Mouse (Mus musculus) urinary bladder, postnatal 25 days (tissue): ENCODE measurements around the gene Tbrg4.

Experiments used
- DNase-seq: peaks from one replicate; pipeline ENCODE4 v3.0.0; 2022; ENCODE audit warnings: low spot score

The Tbrg4 gene

DNA sequence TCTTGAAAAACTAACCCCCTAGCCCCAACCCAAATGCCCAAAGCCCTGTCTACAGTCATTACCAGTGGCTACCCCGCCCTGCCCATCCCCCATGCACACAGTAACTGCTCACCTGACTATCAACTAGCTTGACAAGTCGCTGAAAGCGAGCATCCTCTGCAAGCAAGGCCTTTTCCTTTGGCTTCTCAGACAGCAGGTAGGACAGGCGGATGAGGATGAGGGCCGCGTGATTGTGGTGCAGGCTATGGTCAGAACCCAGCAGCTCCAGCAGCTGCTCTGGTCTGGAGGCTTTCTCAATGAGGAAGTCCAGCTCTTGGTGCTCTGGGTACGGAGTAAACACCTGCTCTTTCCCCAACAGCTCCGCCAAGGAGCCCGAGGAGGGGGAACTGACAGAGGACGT, 2.2 kb downstream of the Tbrg4 start:
- no peak for DNase-seq

DNA sequence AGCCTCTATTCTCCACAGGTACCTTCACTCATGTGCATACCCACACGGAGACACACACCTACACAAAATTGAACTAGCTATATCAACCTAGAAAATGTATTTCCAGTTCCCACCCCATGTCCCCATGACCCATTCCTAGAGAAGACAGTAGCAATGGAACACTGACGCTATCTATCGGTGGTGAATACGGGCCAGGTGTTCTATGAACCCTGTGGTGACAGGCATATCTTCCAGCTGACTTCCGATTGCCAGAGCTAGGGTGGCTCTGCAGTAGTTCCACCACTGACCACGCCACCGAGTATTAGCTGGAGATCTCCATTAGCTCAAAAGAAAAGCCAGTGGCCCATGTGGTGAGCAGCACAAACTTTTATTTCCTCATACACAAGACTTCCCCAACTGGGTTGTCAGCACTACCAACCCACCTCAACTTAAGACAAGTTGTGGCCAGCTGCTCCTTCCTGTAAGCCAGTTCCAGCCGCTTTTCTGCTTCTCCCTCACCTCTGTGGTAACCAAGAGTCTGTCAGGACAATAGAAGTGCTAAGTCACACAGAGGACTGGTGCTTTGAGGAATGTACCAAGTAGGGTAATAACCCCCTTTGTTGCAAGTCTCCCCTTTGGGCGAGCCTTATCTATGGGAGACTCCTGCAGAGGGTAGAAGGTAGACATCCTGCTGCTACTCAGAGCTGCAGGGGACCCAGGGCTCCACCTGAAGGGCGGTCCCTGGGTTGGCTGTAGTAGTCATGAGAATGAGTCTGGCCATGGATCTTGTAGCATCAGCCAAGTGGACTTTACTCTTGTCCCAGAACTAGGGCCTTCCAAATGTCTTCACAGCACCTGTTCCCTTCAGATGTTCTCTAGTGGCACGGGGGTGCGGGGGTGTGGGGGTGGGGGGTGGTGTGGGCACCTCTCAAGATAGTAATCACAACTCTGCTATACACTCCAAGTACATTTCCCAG, 10.3 kb downstream of the Tbrg4 start:
- DNase-seq: no peak

DNA sequence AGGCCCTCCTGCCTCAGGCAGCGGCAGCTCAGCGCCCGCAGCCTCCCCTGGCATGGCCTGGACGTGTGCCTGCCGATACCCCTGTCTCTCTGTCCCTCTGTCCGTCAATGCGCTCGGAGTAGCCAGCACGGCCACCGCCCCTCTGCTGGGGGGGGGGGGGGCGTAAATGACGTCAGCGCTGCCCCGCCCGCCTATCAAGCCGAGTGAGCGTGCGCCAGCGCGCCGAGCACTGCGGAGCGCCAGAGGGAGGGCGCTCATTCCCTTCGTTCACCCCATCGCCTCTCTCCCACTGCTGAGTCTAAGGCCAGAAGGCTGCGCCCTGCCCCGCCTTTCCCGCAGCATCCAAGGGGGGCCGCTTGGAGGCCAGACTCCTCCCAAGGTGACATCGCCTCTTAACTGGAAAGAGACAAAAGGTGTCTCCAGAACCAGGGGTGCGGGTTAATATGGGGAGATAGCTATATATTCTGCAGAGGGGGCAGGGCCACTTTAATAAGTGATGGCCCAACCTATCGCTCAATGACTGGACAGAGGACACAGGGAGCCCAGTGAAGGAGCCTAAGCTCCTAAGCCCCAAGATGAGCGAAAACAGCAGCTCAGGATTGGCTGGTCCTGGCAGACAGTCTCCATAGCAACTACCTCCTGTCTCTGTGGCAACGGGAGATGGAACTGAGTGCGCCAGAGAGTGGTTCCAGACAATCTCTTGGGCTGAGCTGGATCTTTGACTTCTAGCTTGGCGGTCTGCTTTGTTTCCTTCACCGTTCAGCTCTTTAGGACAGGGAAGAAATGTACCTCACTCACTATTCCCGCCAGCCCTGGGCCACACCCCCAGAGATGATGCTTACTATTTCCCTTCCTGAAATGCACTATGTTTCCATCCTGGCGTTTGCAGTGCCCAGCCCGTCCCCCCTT, 20.1 kb downstream of the Tbrg4 start, which contains the start of gene Nacad:
TSS of gene Nacad (minus strand) at position 563 of the 909 bp plus-strand sequence.
- no peak for DNase-seq

DNA sequence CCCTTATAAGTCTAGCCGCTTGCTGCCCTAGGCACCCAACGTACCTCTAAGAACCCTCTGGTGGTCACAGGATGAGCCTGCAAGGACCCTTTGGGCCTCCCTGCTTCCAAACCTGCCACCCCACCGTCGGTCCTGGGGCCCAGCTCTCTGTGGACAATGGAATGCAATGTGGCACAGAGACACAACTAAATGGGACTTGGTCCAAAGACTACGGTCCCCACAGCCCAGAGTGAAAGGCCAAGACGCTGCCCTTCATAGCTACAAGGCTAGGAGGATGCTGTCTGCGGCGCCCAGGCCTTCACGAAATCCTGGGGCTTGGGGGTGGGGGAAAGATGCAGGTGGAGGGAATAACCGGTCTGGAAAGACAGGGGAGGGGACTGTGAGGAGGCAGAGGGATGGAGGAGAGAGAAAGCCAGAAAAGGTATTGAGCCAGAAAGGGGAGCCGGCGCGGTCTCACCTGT, 20.8 kb downstream of the Tbrg4 start:
- DNase-seq: no peak

DNA sequence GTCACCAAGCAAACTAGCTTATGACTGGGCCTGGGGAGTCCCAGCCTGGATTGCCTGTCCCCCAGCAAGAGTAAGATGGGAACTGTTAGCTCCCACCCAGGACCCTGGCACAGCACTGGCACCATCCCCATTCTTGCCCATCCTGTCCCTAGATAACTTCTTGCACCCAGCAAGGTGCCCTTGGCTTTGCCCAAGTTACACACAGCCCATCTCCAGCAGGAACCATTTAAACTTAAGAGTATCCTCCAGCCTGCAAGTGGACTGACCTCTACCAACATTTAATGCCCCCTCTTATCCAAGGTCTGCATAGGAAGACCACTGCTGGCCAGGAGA, 21.3 kb downstream of the Tbrg4 start:
- no peak for DNase-seq

DNA sequence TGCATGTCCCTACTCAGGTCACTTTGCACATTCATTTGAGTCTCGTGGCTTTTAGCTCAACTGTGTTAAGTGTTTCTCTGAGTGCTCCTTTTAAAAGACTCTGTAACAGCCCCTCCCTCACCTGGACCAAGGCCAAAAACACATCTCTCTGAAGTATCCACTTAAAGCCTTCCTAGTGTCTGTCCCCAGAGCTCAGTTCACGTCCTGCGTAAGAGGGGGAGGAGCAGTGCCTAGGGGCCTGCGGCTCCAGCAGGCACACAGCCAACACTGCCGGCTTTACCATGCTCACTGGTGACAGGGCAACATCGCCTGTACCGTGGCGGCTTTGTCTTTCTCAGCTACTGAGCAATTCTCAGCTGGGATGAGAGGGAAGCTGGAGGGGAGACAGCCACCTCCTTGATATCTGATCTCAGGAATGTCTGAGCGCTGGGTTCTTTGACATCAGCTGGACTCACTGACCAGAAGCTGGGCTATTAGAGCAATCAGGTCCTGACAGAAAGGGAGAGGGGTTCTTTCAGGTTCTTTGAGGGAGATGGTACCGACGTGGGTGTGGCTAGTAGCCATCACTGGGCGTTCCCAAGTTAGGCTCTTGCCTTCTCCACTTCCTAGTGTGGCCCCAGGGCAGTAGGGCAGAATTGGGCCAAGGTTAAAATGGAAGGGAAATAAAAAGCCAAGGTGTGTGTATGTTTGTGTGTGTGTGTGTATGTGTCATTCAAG, 21.8 kb downstream of the Tbrg4 start:
- no peak for DNase-seq

DNA sequence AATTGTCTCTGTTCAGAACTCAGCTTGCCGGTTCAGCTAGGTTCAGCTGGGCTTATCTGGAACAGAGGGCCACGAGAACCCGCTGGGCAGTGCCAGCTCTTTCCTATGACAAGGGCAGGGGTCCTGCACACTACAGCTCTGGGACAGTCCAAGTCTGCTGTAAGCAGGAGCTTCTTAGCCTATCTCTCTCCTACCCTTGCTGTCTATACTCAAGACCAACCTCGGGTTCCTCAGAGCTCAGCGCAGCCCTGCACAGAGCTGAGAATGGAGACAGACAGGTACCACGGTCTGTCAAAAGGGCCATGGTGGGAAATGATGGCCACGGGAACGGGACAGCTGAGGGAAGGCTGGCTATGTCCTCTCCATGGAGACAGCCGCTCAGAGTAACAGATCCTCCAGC, 22.6 kb downstream of the Tbrg4 start:
- DNase-seq: no peak

DNA sequence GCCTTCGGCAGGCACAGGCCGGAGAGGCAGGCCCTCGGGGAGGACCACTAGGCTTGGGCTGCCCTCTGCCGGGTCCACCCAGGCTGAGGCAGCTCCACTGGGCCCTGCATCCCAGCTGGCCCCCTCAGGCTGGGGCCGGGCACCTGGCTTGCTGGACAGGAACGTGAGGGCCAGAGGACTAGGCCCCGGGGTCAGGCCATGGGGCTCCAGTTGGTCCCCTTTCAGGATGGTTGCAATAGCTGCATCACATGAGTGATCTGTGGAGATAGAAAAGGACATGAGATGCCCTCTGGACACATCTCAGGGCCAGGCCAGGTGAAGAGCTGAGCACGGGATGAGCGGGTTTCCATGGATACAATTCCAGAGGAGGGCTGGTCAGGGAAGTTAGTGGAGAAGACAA, 23.2 kb downstream of the Tbrg4 start:
- no peak for DNase-seq

DNA sequence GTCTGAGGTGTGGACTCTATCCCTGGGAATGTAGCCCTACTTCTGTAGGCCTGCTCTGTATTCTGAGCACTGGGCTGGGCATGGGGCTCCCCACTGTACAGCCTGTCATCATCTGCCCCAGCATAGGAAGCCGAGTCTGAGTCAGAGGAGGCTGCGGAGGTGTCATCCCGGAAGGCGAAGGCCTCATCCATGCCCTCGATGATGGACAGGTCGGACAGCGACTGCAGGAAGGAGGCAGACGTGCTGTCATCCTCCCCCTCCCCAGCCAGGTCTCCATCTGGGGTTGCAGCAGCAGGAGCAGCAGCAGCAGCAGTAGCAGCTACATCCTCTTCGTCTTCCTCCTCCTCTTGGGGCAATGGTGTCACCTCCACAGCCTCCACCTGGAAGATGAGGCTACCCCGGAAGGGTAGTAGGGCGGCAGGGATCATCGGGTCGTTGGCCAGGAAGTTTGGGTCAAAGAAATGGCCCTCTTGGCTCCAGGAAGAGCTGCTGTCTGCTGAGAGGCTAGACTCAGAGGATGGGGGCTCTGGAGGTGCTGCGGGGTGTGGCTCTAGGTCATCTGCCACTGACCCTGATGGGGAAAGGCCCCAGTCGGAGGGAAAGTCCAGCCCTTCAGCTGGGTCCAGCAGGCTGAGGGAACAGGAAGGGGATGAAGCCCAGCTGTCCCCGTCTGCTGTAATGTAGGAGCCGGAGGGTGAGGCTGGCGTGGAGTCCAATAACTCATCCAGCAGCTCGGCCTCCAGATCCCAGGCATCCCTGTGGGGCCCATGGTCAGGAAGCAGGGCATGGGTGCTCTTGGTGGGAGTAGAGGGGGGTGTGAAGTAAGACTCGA, 24.0 kb downstream of the Tbrg4 start:
- no peak for DNase-seq

DNA sequence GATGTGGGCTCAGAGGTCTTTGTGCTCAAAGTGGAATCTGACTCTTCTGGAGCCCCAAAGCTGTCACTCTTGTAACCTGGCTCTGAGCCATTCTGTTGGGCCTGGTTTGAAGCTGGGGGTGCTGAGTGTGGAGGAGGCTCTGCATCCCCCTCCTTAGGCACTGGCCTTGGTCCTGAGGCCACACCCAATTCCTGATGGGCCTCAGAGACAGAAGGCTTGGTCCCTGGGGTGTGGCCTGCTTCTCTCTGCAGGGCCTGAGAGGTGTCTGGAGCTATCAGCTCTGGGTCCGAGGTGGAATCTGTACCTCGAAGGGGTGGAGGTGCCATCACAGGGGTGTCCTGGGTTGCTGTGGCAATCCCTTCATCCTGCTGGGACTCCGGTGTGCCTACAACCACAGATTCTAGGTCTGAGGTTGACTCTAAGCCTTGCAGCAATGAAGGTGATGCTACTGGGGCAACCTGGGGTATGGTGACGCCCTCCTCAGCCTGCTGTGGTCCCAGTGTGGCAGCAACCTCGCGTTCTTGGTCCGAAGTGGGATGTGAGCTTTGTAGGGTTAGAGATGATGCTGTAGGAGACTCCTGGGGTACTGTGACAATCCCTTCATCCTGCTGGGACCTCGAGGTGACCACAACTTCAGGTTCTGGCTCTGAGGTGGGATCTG, 25.5 kb downstream of the Tbrg4 start:
- no peak for DNase-seq

DNA sequence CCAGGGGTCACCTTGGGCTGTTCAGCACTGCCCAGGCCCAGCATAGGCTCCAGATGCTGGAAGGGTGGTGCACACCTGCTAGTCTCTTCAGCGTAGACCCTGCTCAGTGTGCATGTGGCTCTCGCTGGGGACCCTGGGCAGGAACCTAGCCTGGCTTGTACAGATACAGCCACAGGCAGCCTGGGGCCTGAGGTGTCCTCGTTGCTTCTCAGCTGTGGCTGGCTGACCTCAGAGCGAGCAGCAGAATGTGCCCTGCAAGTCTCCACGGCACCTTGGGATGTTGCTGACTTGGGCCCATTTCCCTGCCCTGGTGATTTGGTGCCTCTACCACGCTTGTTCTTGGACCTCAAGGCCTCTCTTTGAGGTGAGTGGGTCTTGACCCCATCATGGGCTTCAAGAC, 26.0 kb downstream of the Tbrg4 start:
- DNase-seq: no peak

DNA sequence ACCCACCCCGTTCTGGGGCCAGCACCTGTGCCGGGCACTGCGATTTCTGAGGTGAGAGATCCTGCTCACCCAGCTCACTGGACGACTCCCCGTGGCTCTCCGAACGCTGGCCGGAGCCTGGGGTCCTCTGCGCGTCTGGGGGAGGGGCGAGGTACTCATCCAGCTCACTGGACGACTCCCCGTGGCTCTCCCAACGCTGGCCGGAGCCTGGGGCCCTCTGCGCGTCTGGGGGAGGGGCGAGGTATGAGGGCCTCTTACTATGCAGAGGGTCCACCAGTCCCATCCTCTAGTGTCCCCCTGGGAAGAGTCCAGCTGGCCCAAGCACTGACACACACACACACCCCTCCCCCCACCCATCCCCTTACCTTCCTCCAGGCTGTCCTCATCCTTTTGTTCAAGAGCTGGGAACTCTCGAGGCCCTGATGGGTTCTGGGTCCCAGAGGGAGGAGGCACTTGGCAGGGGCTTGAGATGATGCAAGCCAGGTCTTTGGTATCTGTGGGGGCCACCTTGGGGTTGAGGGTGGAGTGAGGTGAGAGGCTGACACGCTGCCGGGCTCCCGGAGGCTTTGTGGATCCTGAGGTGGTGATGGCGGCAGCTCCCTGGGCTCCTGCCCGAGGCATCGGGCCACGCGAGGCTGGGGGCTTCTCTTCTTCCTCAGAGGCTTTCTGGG, 26.7 kb downstream of the Tbrg4 start:
- no peak for DNase-seq

DNA sequence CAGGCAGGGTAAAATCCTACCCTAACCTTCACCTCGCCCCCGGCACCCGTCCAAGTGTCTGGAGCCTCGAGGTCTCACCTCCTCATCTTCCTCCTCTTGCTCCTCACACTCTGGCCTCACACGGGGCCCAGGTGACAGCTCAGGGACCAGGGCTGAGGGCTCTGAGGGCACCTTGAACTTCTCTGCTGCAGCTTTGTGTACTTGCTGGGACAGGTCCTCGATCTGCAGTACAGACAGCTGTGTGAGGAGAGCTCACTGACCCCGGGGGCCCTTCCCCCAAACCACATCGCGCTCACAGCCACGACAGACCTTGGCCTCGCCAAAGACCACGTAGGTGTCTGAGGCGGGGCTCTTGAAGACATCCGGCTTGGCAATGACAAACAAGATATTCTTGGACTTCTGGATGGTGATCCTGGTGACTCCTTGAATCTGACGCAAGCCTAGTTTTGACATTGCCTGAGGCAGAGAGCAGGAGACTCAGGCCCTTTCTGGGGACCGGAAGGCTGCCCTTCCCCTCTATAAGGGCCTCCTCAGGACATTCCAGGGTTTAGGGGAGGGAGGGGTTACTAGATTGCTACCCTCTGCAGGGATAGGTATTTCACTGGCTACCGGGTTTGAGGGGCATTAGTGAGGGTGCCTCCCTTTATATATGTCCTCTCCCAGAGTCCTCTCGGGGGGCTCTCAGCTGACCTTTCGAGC, 27.5 kb downstream of the Tbrg4 start:
- DNase-seq: no peak

DNA sequence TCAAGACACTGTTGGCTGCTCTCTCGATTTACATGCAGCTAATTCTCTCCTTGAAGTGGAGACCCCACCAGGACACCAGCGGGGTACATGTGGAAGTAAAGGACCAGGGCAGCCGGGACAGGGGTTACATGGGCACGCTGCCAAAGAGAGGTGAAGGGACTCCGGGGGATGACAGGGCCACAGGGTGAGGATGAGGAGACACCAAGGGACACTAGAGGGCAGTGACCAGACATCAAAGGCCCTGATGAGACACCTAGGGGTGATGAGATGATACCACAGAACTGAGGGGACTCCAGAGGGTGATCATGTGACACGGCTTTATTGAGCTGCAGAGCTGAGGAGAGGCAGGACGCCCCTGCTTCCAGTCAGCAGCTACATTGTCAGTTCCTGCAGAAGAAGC, 28.3 kb downstream of the Tbrg4 start:
- DNase-seq: no peak

DNA sequence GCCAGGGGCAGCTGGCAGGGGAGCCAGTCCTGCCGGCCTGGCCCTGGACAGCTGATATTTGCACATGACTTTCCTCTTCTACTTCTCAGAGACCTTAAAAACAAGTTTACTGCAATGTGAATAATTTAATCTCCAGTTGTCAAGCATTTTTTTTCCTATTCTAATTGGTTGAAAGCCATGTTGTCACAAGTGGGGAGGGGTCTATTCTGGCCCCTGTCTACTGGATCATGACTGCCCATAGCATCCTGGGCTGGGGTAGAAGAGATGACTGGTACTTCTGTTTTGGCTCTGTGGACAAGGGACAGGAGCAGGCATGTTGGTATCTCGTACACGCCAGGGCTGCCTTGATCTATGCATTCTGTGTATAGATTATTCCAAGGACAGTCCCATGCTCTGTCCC, 29.3 kb downstream of the Tbrg4 start:
- DNase-seq: no peak

DNA sequence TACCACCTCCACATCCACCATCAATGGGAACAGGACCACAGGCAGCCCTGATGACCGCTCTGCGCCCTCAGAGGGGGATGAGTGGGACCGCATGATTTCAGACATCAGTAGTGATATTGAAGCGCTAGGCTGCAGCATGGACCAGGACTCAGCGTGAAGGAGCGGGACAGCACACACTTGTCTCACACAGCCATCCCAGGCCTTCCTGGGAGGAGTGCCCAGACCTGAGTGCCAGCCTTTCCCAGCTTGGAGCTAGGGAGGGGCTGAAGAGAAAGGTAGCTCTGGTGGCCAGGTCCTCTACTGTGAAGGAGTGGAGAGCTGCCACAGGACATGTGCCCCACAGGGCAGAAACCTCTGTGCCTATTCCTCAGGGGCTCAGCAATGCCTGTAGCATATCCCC, 29.7 kb downstream of the Tbrg4 start:
- DNase-seq: no peak

DNA sequence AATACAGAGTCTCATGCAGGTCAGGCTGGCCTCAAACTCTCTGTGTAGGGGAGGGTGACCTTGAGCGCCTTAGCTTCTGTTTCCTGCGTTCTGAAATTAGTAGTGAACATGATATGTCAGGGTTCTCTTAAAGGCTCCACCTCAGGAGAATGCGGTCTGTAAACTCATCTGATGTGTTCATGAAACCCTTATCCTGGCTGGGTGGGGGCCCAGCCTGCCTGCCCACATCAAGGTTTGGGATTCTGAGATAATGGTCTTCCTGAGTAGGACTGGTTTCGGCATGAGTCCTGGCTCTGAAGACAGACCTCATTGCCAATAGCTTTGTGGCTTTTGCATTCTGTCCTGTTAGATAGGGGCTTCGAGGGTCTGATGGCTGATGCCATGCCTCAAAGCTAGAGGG, 30.5 kb downstream of the Tbrg4 start:
- no peak for DNase-seq

DNA sequence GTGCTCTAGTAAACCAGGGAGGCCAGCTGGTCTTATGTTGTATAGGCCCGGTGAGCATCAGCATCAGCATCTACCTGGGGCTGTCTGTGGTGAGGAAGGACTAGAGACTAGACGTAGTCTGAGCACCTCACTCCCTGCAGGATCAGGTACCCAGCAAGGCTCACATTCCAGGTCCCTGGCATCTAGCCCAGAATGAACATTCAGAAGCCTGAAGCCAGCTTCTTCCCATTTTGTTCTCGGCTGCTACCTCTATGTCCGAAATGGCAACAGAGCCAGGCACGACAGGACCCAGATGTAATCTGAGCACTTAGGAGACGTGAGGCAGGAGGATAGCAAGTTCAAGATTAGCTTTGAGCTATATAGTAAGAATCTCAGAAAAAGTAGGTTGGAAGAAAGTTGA, 31.0 kb downstream of the Tbrg4 start:
- DNase-seq: no peak

DNA sequence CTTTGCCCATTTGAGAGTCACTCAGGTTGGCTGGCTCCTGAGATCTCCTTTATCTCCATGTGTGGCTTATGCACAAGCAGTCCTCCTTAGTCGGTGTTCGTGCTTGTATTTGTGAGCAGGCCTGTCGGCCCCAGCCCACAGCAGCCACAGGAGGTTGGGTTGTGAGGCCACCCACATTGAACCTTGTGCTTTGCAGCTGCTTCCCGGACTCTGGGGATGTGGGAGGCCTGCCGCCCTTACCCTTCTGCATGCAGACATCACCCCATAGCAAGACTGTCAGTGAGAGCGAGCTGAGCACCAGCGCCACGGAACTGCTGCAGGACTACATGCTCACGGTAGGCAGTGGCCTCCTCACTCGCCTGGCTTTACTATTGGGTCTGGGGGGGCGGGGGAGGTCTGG, 32.5 kb downstream of the Tbrg4 start:
- no peak for DNase-seq
